Mouse (Mus musculus): ENCODE data around the gene D17H6S53E.
A peak's percentile ranks its signal among the peaks of the same experiment; 100 is the strongest.

D17H6S53E gene

GRCm38 (mm10) chr17:35163326-35164081 lies 37.3 kb downstream of the D17H6S53E start:
- DNase-seq: no peak

GRCm38 (mm10) chr17:35164218-35164567 lies 38.0 kb downstream of the D17H6S53E start:
- DNase-seq: peak in 1 of 2 experiments; percentile 39

DNA sequence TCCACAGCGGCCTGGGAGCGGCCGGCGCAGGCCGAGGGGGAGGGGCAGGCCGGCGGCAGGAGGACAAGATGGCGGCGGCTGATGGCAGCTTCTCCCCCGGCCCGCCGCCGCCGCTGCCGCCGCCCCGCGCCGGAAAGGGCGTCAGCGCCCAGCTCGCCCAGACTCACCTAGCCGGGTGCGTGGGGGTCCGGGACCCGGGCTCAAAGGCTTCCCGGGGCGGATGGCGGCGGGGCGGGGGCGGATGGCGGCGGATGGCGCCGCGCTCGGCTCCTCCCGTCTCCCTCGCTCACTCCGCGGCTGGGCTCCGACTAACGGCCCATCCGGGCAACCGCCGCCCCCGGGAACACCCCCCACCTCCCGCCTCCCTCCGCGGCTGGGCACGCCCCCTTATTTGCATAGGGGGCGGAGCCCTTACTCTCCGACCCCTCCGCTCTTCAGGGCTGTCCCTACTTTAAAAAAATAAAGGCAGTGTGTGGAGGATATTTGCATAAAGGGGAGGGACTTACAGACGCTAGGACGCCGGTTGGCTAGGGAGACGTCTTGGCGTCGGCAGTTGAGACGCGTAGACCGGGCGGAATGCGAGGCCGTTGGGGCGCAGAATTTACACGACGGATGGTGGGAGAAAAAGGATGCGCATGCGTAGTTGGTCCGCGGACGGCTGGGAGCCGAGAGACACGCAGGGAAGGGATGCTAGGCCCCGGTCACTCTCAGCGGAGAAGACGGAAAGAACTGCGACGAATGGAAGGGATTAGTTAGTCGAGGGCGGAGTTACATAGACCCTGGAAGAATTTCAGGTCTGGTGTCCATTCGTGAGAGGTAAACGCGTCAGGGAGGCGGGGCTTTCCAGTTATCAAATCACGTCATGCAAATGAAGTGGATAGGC lies 38.6 kb downstream of the D17H6S53E start, which contains the start of gene Prrc2a:
Gene Prrc2a (minus strand): TSS at position 330 of the 883 bp plus-strand sequence.
- DNase-seq: peak; percentile 97 to 99

GRCm38 (mm10) chr17:35165451-35166155 lies 39.4 kb downstream of the D17H6S53E start:
- no peak for DNase-seq

DNA sequence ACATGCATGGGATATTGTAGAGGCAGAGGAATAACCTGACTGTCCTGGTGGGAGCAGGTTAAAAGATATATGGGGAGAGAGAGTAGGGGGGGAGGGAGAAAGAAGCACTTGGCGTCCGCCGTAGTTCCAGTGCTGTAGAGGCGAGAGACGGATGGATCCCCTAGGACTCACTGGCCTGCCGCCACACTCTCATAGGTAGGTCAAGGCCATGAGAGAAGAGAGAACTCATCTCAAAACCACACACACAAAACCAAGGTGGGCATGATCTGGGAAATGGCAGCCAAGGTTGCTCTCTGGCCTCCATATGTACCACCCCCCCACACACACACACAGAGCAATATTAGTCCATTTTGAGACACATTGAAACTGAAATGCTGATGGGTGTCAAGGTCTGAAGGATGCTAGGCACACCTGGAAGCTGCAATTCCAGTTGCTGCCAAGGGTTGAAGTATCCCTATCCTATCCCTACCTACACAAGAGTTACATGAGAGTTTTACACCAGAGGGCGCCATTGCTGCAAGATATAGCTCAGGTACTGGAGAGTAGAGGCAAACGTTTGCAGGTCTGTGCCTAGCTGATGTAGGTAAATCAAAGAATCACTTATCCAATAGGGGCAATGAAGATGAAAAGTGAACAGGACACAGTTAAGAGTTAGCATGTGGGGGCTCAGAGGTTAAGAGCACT lies 40.3 kb downstream of the D17H6S53E start:
- peak; percentile 82 to 83 for DNase-seq

DNA sequence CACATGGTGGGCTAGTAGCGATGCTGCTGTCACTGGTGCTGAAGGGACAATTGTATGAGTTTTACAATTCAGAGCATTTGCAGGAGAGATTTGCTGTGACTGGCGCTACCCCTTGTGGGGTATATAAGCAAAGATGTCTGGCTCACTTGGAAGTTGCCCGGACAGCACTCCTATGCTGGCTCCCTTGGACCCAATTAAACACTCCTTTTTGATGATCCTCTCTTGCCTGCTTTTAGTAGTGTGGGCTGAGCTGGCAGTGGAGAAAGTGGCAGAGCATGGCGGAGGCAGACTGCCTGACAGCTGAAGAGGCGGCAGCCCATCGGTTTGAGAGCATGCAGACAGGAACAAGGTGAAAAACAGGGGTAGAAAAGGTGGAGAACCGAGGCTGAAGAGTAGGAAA lies 41.6 kb downstream of the D17H6S53E start:
- no peak for DNase-seq

GRCm38 (mm10) chr17:35168541-35169207 lies 42.5 kb downstream of the D17H6S53E start:
- peak; percentile 35 to 51 for DNase-seq

DNA sequence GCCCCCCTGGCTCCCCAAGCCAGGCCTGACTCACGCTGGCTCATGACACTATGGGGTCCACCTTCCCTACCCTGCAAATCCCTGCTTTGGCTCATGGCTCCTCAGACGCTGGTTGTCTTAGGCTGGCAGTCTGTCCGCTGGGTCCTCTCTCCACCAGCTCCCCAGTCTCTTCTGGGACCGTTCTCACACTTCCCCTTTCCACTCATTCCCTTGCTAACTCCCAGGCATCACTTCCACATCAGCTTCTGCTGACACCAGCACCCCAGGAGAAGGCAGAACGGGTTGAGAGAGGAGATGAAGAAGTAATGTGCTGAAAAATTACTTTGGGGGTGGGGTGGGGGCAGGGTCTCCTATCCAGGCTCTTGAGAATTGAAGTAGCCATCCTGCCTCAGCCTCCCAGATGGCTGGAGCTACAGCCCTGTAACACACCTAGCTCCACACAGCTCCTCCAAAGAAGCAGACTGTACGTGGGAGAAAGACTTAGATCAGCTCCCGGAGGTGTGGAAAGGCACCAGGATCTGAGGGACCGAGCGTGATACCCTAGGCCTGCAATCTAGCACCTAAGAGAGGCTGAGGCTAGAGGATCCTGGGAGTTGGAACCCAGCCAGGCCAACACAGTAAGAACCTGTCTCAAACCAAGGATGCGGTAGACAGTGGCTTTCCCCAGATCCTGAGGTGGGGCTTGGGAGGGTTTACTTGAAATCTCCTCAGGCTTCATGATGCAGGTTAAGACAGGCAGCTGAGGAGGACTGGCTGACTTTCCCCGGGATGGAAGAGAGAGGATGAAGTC lies 46.5 kb downstream of the D17H6S53E start:
- no peak for DNase-seq

DNA sequence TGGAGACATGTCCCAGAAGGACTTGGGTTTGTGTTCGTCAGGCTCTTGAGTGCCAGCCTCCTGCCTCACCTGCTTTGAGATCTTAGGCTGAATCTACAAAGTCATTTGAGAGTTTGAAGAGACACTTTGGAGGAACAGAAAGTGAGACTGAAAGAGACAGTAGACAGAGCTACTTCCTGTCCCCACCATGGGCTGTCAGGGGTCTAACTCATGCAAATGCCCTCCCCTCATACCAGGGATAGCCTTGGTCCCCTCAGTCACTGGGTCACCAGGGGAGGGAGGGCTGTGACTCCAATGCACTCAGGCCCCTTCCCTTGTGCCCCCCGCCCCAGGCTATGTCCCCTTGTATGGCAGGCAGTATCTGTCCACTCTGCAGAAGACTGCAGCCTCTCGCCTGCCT lies 47.2 kb downstream of the D17H6S53E start:
- DNase-seq: no peak

DNA sequence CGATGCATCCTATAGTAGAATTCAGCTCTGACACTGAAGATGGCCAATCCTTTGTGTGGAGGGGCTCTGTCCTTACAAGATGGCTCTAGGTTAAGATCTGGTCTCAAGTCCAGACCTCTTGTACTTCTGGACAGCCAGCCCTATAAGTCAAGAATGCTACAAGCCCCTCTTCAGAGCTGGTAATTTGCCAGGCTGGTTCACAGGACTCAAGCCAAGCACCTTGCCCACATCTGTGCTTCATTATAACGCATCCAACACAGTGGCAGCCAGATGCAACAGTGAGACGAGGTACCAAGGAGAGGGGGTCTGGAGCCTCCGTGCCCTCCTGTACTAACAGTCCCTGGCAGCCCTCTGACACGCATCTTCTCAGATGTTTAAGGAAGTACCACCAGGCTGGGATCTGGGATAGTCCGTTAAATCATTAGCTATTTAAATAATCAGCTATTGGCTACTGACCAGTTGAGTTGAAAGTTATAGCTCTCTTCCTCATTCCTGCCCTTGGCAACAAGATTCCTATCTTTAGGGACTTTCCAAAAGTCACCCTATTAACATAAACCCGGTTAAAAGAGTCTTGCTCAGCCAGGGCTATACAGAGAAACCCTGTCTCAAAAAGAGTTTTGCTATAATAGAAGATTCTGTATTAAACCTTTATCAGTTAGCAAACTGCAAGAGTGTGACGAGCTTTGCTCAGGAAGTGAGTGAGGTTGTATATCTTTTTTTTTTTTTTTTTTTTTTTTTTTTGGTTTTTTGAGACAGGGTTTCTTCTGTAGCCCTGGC lies 48.2 kb downstream of the D17H6S53E start:
- DNase-seq: no peak

- no peak for DNase-seq
Observed at GRCm38 (mm10) chr17:35175382-35175781, 49.2 kb downstream of the D17H6S53E start.

- no peak for DNase-seq
Observed at GRCm38 (mm10) chr17:35175968-35176367, 49.8 kb downstream of the D17H6S53E start, which contains the start of gene Aif1. Gene Aif1, minus strand, starts transcription at chr17:35176068.
